10 mouse cellular contexts compared by ENCODE assay signal in genomic region chr3:88456746-88457532, GRCm38 (mm10). TPM values are rescaled to one million over a fixed set of nuclear protein-coding genes. Genes with fewer than 3 reads are reported as not detected.
A peak's percentile ranks its signal among the peaks of the same experiment; 100 is the strongest.
DNase-seq lines count a peak whose midpoint lies in the region; ATAC-seq and TF ChIP-seq lines count a peak whose summit lies in the region.
"Had no signal": no experiment of that assay in that cellular context is flagged by ENCODE, and none has a peak within 500 bp of the region (broad histone marks: within the 10 kb centered on the region; RNA-seq: fewer than 3 reads in every experiment).

No protein-coding gene starts in this region.

- H3K27me3 ChIP-seq in forebrain, embryonic 10.5 days (ENCODE audit: poor library complexity, severe bottlenecking), result peaks cover 75% of the 10 kb centered on the region
- H3K27me3 ChIP-seq in forebrain, embryonic 11.5 days (ENCODE audit: control insufficient read depth, insufficient read depth, low read length), result peaks cover 2% of the 10 kb centered on the region; the same call in 1 of the 2 replicates
- H3K27me3 ChIP-seq in midbrain, postnatal 0 days (ENCODE audit: insufficient read depth, low read length), result no peaks in the 10 kb centered on the region

- no peak overlapping the region for H3K4me2 ChIP-seq in forebrain, embryonic 11.5 days (ENCODE audit: low read depth, low read length, severe bottlenecking)
- H3K4me2 ChIP-seq in midbrain, postnatal 0 days (ENCODE audit: low read depth, low read length, poor library complexity, severe bottlenecking), result peak overlapping the region; percentile 78

- WGBS in forebrain, embryonic 10.5 days, result 73% methylated on average over 7 of the region's 7 CpGs
- WGBS in forebrain, embryonic 11.5 days, result 67% methylated on average over 7 of the region's 7 CpGs
- 70% methylated on average over 7 of the region's 7 CpGs for WGBS in midbrain, postnatal 0 days

- no peak for TF ChIP-seq CTCF in midbrain, postnatal 0 days (IDR thresholded peaks at IDR 0.05)

- H3K27ac ChIP-seq in forebrain, embryonic 10.5 days, result peak overlapping the region; percentile 17; the same call in 1 of the 2 replicates
- H3K27ac ChIP-seq in forebrain, embryonic 11.5 days (ENCODE audit: low read depth, low read length), result no peak overlapping the region
- H3K27ac ChIP-seq in midbrain, postnatal 0 days (ENCODE audit: low read depth, low read length), result peak overlapping the region; percentile 48; the same call in 1 of the 2 replicates
- H3K27ac ChIP-seq: limb, embryonic 10.5 days had no signal

- no peak for DNase-seq in forebrain, embryonic 10.5 days (ENCODE audit: extremely low spot score, low spot score)
- no peak for DNase-seq in forebrain, embryonic 11.5 days (ENCODE audit: low spot score)
- peak; percentile 73 for DNase-seq in induced T-regulatory cell, adult 2 months (ENCODE audit: low read depth)
- no peak for DNase-seq in midbrain, postnatal 0 days (ENCODE audit: low spot score)
- no peak for DNase-seq in spleen, postnatal 10 days (ENCODE audit: low spot score in 2 of 2)
- DNase-seq in thymus, postnatal 14 days, result no peak
- DNase-seq in cerebellum, adult 11 months, result no peak
- DNase-seq: right cerebral cortex, postnatal 4 days had no signal

- ATAC-seq in forebrain, embryonic 11.5 days (replicated peaks; ENCODE audit: low FRiP score), result no peak
- peak; percentile 31 for ATAC-seq in activated CD4-positive, CD25-positive, alpha-beta regulatory T cell, adult 4 months
- no peak for ATAC-seq in midbrain, postnatal 0 days (ENCODE audit: low FRiP score)

- no peaks in the 10 kb centered on the region for H3K9me3 ChIP-seq in forebrain, embryonic 10.5 days
- H3K9me3 ChIP-seq in forebrain, embryonic 11.5 days (ENCODE audit: control insufficient read depth, low read length), result no peaks in the 10 kb centered on the region
- no peaks in the 10 kb centered on the region for H3K9me3 ChIP-seq in midbrain, postnatal 0 days (ENCODE audit: low read length)
- H3K9me3 ChIP-seq: limb, embryonic 10.5 days had no signal

- no peaks in the 10 kb centered on the region for H3K36me3 ChIP-seq in forebrain, embryonic 10.5 days (replicated peaks)
- no peaks in the 10 kb centered on the region for H3K36me3 ChIP-seq in forebrain, embryonic 11.5 days (ENCODE audit: control insufficient read depth, insufficient read depth, low read length)
- peaks cover 23% of the 10 kb centered on the region for H3K36me3 ChIP-seq in midbrain, postnatal 0 days (ENCODE audit: insufficient read depth, low read length)
- H3K36me3 ChIP-seq: limb, embryonic 10.5 days had no signal

- no peak overlapping the region for H3K4me3 ChIP-seq in forebrain, embryonic 10.5 days
- H3K4me3 ChIP-seq in forebrain, embryonic 11.5 days (ENCODE audit: low read depth, low read length), result no peak overlapping the region
- H3K4me3 ChIP-seq in midbrain, postnatal 0 days (ENCODE audit: low read depth, low read length), result peak overlapping the region; percentile 52
- H3K4me3 ChIP-seq: limb, embryonic 10.5 days had no signal

- H3K4me1 ChIP-seq in forebrain, embryonic 10.5 days, result peaks cover 60% of the 10 kb centered on the region
- H3K4me1 ChIP-seq in forebrain, embryonic 11.5 days (replicated peaks; ENCODE audit: control insufficient read depth, insufficient read depth, low read length), result peaks cover 5% of the 10 kb centered on the region; the same call in 1 of the 2 replicates
- H3K4me1 ChIP-seq in midbrain, postnatal 0 days (ENCODE audit: insufficient read depth, low read length), result peaks cover 12% of the 10 kb centered on the region

- no peak overlapping the region for H3K9ac ChIP-seq in forebrain, embryonic 11.5 days (ENCODE audit: low read length)
- H3K9ac ChIP-seq in midbrain, postnatal 0 days (replicated peaks; ENCODE audit: low read length, poor library complexity, severe bottlenecking), result peak overlapping the region; percentile 42

RNA-seq across cellular contexts. Expression of gene Sema4a, which starts 4.0 kb away (rescaled TPM):
- 5.9 and 6.7 TPM in 2 replicates for polyA plus RNA-seq in forebrain, embryonic 10.5 days (2016; fragmentation: Nextera tagmentation; extraction: Ambion mirVana)
- polyA plus RNA-seq in forebrain, embryonic 11.5 days (2014; fragmentation: Nextera tagmentation; extraction: Ambion mirVana), result 9.3 and 10.3 TPM in 2 replicates
- polyA plus RNA-seq in activated CD4-positive, CD25-positive, alpha-beta regulatory T cell, adult 4 months (2017; shearing (Covaris generic)), result 10 to 100 TPM; 31.5 to 44.8 TPM
- 52.6 and 62.0 TPM in 2 replicates for total RNA-seq in midbrain, postnatal 0 days (2014; rRNA removed)
- polyA plus RNA-seq in midbrain, postnatal 0 days (2015; fragmentation: Nextera tagmentation; extraction: Ambion mirVana), result 42.1 and 44.2 TPM in 2 replicates

RNA-seq across cellular contexts. Expression of gene Slc25a44, which starts 32.0 kb away (rescaled TPM):
- 17.9 and 20.0 TPM in 2 replicates for polyA plus RNA-seq in forebrain, embryonic 10.5 days (2016; fragmentation: Nextera tagmentation; extraction: Ambion mirVana)
- polyA plus RNA-seq in forebrain, embryonic 11.5 days (2014; fragmentation: Nextera tagmentation; extraction: Ambion mirVana), result 22.6 and 23.1 TPM in 2 replicates
- polyA plus RNA-seq in activated CD4-positive, CD25-positive, alpha-beta regulatory T cell, adult 4 months (2017; shearing (Covaris generic)), result 10 to 100 TPM; 12.8 to 16.7 TPM
- total RNA-seq in midbrain, postnatal 0 days (2014; rRNA removed), result 62.5 and 63.8 TPM in 2 replicates
- 35.9 and 38.7 TPM in 2 replicates for polyA plus RNA-seq in midbrain, postnatal 0 days (2015; fragmentation: Nextera tagmentation; extraction: Ambion mirVana)

RNA-seq across cellular contexts. Expression of gene Pmf1, which starts 46.8 kb away (rescaled TPM):
- polyA plus RNA-seq in forebrain, embryonic 10.5 days (2016; fragmentation: Nextera tagmentation; extraction: Ambion mirVana), result 177 and 181 TPM in 2 replicates
- polyA plus RNA-seq in forebrain, embryonic 11.5 days (2014; fragmentation: Nextera tagmentation; extraction: Ambion mirVana), result 141 and 158 TPM in 2 replicates
- 10 to 100 TPM; 62.7 to 63.7 TPM for polyA plus RNA-seq in activated CD4-positive, CD25-positive, alpha-beta regulatory T cell, adult 4 months (2017; shearing (Covaris generic))
- total RNA-seq in midbrain, postnatal 0 days (2014; rRNA removed), result 20.6 and 25.4 TPM in 2 replicates
- polyA plus RNA-seq in midbrain, postnatal 0 days (2015; fragmentation: Nextera tagmentation; extraction: Ambion mirVana), result 25.2 and 25.6 TPM in 2 replicates

RNA-seq across cellular contexts. Expression of gene Lmna, which starts 52.8 kb away (rescaled TPM):
- 11.6 and 11.8 TPM in 2 replicates for polyA plus RNA-seq in forebrain, embryonic 10.5 days (2016; fragmentation: Nextera tagmentation; extraction: Ambion mirVana)
- 19.4 and 20.4 TPM in 2 replicates for polyA plus RNA-seq in forebrain, embryonic 11.5 days (2014; fragmentation: Nextera tagmentation; extraction: Ambion mirVana)
- polyA plus RNA-seq in activated CD4-positive, CD25-positive, alpha-beta regulatory T cell, adult 4 months (2017; shearing (Covaris generic)), result 1 to 10 TPM; 4.6 to 6.4 TPM
- 57.6 and 75.0 TPM in 2 replicates for total RNA-seq in midbrain, postnatal 0 days (2014; rRNA removed)
- 74.1 and 77.2 TPM in 2 replicates for polyA plus RNA-seq in midbrain, postnatal 0 days (2015; fragmentation: Nextera tagmentation; extraction: Ambion mirVana)
